Mouse (Mus musculus): ENCODE data around the gene Khsrp. TPM values are rescaled to one million over a fixed set of nuclear protein-coding genes. Genes with fewer than 3 reads are reported as not detected.
A peak's percentile ranks its signal among the peaks of the same experiment; 100 is the strongest.

The Khsrp gene
- total and polyA plus RNA-seq, 3 experiments, result 23.5 to 106 (median 98.7) TPM

DNA sequence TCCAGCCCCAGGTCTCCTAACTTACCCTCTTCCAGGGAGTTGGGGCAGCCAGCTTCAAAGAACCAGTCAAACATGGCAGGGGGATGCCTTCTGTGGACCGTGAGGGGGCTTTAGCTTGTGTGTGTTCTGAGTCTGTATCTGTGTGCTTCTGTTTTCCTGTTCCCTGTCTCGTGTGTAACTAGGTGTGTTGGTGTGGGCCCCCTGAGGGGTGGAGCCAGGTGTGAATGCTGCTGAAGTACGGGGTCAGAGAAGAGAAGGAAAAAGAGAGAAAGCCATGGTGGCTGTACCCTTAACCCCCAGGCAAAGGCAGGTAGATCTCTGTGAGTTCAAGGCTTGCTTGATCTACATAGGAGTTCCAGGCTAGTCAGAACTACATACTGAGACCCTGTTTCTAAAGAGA is 45.6 kb upstream of the Khsrp start:
- Histone ChIP-seq H3K4me1 (ENCODE audit: control insufficient read depth in 1 of 2, insufficient read depth in 2 of 2) (peaks cover 26 to 54% of the 10 kb centered on the region in 2 experiments), H3K9me3 (replicated peaks; ENCODE audit: low read length) (no peaks in the 10 kb centered on the region), H3K27ac (ENCODE audit: insufficient read depth, low read depth) (no peak overlapping the region), H3K27me3 (replicated peaks) (no peaks in the 10 kb centered on the region), H3K4me3 (replicated peaks in 1 of 3; ENCODE audit: low read depth in 2 of 3, low read length in 2 of 3, poor library complexity in 1 of 3) (peak overlapping the region in 1 of 3 experiments; percentile 12), H3K9ac (ENCODE audit: insufficient read depth, low read depth) (peak overlapping the region; percentile 34; the same call in 1 of the 2 replicates), H3K36me3 (replicated peaks in 1 of 2; ENCODE audit: control insufficient read depth in 1 of 2, insufficient read depth in 1 of 2, low read length in 1 of 2) (peaks cover 21 to 65% of the 10 kb centered on the region in 2 experiments), H3K4me2 (ENCODE audit: insufficient read depth, low read depth, poor library complexity, severe bottlenecking) (peak overlapping the region; percentile 62; the same call in 1 of the 2 replicates), H3K79me2 (replicated peaks; ENCODE audit: control insufficient read depth, extremely low read depth, insufficient read depth, poor library complexity, severe bottlenecking) (peaks cover 9% of the 10 kb centered on the region; the same call in 1 of the 2 replicates)
- DNase-seq (ENCODE audit: extremely low read depth), result no peak
- in situ Hi-C loops (cut with MboI; ENCODE audit: low pct_ligation_motif_present, low pct_unique_long_range_greater_than_20kb, low sequenced_read_pairs), result loop anchor here (25.0 kb wide), 1 partner anchor 260 kb away; no protein-coding TSS in a partner anchor
- dilution Hi-C loops (cut with MboI; ENCODE audit: extremely low pct_ligation_motif_present, extremely low pct_unique_long_range_greater_than_20kb, low sequenced_read_pairs), result no loop called here
- no peak for TF ChIP-seq USF1 (IDR thresholded peaks at IDR 0.05; ENCODE audit: low read depth, low read length)
- TF ChIP-seq ELF1 (IDR thresholded peaks at IDR 0.05; ENCODE audit: low read depth, low read length), result no peak
- TF ChIP-seq EP300 (IDR thresholded peaks at IDR 0.05; ENCODE audit: low read length), result no peak
- no peak for TF ChIP-seq MAX (IDR thresholded peaks at IDR 0.05; ENCODE audit: low read length)

DNA sequence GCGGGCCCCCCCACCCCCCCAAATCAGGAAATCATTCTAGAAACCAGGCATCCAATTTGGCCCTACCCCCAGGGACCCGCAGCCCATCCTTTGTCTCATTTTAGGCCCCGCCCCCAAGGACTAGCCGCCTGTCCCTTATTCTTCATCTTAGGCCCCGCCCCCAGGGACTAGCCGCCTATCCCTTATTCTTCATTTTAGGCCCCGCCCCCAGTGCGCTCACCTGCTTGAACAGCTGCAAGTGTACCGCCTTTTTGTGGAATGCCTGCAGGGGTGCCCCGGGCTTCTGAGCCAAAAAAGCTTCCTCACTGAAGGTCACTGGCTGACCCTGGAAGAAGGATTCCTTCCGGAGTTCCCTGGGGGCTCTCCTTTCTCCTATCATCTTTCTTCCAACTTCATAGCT is 39.4 kb upstream of the Khsrp start:
- Histone ChIP-seq H3K4me2 (ENCODE audit: insufficient read depth, low read depth, poor library complexity, severe bottlenecking) (no peak overlapping the region), H3K4me1 (ENCODE audit: control insufficient read depth in 1 of 2, insufficient read depth in 2 of 2) (peaks cover 0 to 8% of the 10 kb centered on the region in 2 experiments; a peak in 2 of 4 replicates), H3K9ac (ENCODE audit: insufficient read depth, low read depth) (no peak overlapping the region), H3K36me3 (replicated peaks in 1 of 2; ENCODE audit: control insufficient read depth in 1 of 2, insufficient read depth in 1 of 2, low read length in 1 of 2) (peaks cover 25 to 94% of the 10 kb centered on the region in 2 experiments), H3K4me3 (replicated peaks in 1 of 3; ENCODE audit: low read depth in 2 of 3, low read length in 2 of 3, poor library complexity in 1 of 3) (no peak overlapping the region), H3K79me2 (replicated peaks; ENCODE audit: control insufficient read depth, extremely low read depth, insufficient read depth, poor library complexity, severe bottlenecking) (no peaks in the 10 kb centered on the region), H3K27me3 (replicated peaks) (no peaks in the 10 kb centered on the region), H3K27ac (ENCODE audit: insufficient read depth, low read depth) (no peak overlapping the region), H3K9me3 (replicated peaks; ENCODE audit: low read length) (no peaks in the 10 kb centered on the region)
- dilution Hi-C loops (cut with MboI; ENCODE audit: extremely low pct_ligation_motif_present, extremely low pct_unique_long_range_greater_than_20kb, low sequenced_read_pairs) (no loop called here), in situ Hi-C loops (cut with MboI; ENCODE audit: low pct_ligation_motif_present, low pct_unique_long_range_greater_than_20kb, low sequenced_read_pairs) (no loop called here)
- DNase-seq (ENCODE audit: extremely low read depth), result no peak
- TF ChIP-seq NELFE (IDR thresholded peaks at IDR 0.05; ENCODE audit: low read depth, low read length) (no peak), IRF4 (IDR thresholded peaks at IDR 0.05; ENCODE audit: low read depth, low read length) (no peak), TBP (conservative IDR thresholded peaks at IDR 0.05; ENCODE audit: low read depth, low read length) (no peak), JUND (conservative IDR thresholded peaks at IDR 0.05; ENCODE audit: low read depth, low read length) (no peak), E2F4 (IDR thresholded peaks at IDR 0.05; ENCODE audit: insufficient replicate concordance, low read depth, low read length) (no peak), KAT2A (IDR thresholded peaks at IDR 0.05; ENCODE audit: insufficient replicate concordance, low read length) (no peak), UBTF (IDR thresholded peaks at IDR 0.05; ENCODE audit: low read depth, low read length) (no peak), ETS1 (conservative IDR thresholded peaks at IDR 0.05; ENCODE audit: low read depth, low read length) (no peak)

DNA sequence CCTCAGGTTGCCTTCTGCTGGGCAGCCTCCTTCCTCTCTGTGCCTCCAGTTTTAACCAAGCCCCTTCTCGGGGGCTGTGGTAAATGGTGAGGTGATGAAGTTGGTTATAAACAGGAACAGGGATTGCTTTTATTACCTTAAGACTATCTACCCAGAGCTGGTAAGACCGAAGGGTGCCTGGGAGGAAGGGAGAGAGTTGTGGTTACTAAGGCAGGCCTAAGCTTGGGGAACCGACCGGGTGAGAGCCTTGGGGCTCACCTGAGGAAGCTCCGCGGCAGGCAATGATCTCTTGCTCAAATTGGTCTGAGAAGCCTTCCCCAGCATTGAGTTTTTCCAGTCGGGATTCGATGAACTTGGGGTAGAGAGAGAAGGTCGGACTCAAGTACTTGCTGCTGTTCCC is 39.0 kb upstream of the Khsrp start:
- in situ Hi-C loops (cut with MboI; ENCODE audit: low pct_ligation_motif_present, low pct_unique_long_range_greater_than_20kb, low sequenced_read_pairs), result no loop called here
- Histone ChIP-seq H3K27me3 (replicated peaks) (no peaks in the 10 kb centered on the region), H3K4me2 (ENCODE audit: insufficient read depth, low read depth, poor library complexity, severe bottlenecking) (no peak overlapping the region), H3K9ac (ENCODE audit: insufficient read depth, low read depth) (no peak overlapping the region), H3K4me1 (ENCODE audit: control insufficient read depth in 1 of 2, insufficient read depth in 2 of 2) (peaks cover 0 to 4% of the 10 kb centered on the region in 2 experiments; a peak in 2 of 4 replicates), H3K9me3 (replicated peaks; ENCODE audit: low read length) (no peaks in the 10 kb centered on the region), H3K79me2 (replicated peaks; ENCODE audit: control insufficient read depth, extremely low read depth, insufficient read depth, poor library complexity, severe bottlenecking) (no peaks in the 10 kb centered on the region), H3K36me3 (replicated peaks in 1 of 2; ENCODE audit: control insufficient read depth in 1 of 2, insufficient read depth in 1 of 2, low read length in 1 of 2) (peaks cover 25 to 94% of the 10 kb centered on the region in 2 experiments), H3K27ac (ENCODE audit: insufficient read depth, low read depth) (no peak overlapping the region), H3K4me3 (replicated peaks in 1 of 3; ENCODE audit: low read depth in 2 of 3, low read length in 2 of 3, poor library complexity in 1 of 3) (no peak overlapping the region)
- no peak for TF ChIP-seq NELFE (IDR thresholded peaks at IDR 0.05; ENCODE audit: low read depth, low read length)
- no peak for TF ChIP-seq MXI1 (IDR thresholded peaks at IDR 0.05; ENCODE audit: low read depth, low read length)
- TF ChIP-seq POLR2AphosphoS2 (IDR thresholded peaks at IDR 0.05; ENCODE audit: low read depth, low read length), result no peak
- TF ChIP-seq SIN3A (IDR thresholded peaks at IDR 0.05; ENCODE audit: low read length), result no peak
- no peak for TF ChIP-seq USF2 (conservative IDR thresholded peaks at IDR 0.05; ENCODE audit: low read depth, low read length)
- no peak for TF ChIP-seq RAD21 (IDR thresholded peaks at IDR 0.05; ENCODE audit: low read depth, low read length)
- TF ChIP-seq GABPA (IDR thresholded peaks at IDR 0.05; ENCODE audit: insufficient replicate concordance, low read depth, low read length), result no peak
- dilution Hi-C loops (cut with MboI; ENCODE audit: extremely low pct_ligation_motif_present, extremely low pct_unique_long_range_greater_than_20kb, low sequenced_read_pairs), result no loop called here
- no peak for DNase-seq (ENCODE audit: extremely low read depth)
